Mouse (Mus musculus): ENCODE results near the gene Sar1b.
A peak's percentile ranks its signal among the peaks of the same experiment; 100 is the strongest.

Sar1b gene

GRCm38 (mm10) chr11:51831962-51832909 is 68.7 kb downstream of the Sar1b start:
- peak; percentile 90 for DNase-seq

GRCm38 (mm10) chr11:51832992-51833391 is 69.5 kb downstream of the Sar1b start:
- DNase-seq = no peak

GRCm38 (mm10) chr11:51833393-51834066 is 70.0 kb downstream of the Sar1b start:
- no peak for DNase-seq

- no peak for DNase-seq
Observed at GRCm38 (mm10) chr11:51834067-51834411, 70.6 kb downstream of the Sar1b start.

GRCm38 (mm10) chr11:51835598-51835997 is 72.1 kb downstream of the Sar1b start:
- no peak for DNase-seq

GRCm38 (mm10) chr11:51836506-51836905 is 73.0 kb downstream of the Sar1b start:
- no peak for DNase-seq

- no peak for DNase-seq
Observed at GRCm38 (mm10) chr11:51837164-51838153, 74.0 kb downstream of the Sar1b start.

- DNase-seq = no peak
Observed at GRCm38 (mm10) chr11:51839106-51839505, 75.6 kb downstream of the Sar1b start.

- DNase-seq = no peak
Observed at GRCm38 (mm10) chr11:51839973-51840372, 76.5 kb downstream of the Sar1b start.

- no peak for DNase-seq
Observed at GRCm38 (mm10) chr11:51840657-51841056, 77.2 kb downstream of the Sar1b start.

- DNase-seq = no peak
Observed at GRCm38 (mm10) chr11:51841149-51841548, 77.7 kb downstream of the Sar1b start.
